Mouse (Mus musculus) cerebellum, adult 2 months (tissue): Measurements from ENCODE around the gene Twnk.

ENCODE experiments used
- CTCF ChIP-seq: fragments of 200-500 bp; IDR thresholded peaks from 2 replicates; pipeline ENCODE4 v1.5.1; 2011; ENCODE audit warnings: low read depth, mild to moderate bottlenecking, control low read depth, low read length, moderate library complexity, borderline replicate concordance; ENCODE audit not compliant: insufficient read depth
- POLR2A ChIP-seq: fragments of 200-500 bp; IDR thresholded peaks from 2 replicates; pipeline ENCODE4 v1.6.1; 2011; ENCODE audit warnings: low read length, control low read depth, borderline replicate concordance; ENCODE audit not compliant: insufficient read depth

- TF ChIP-seq POLR2A = peak; percentile 64; the same call in 1 of the 2 replicates
- TF ChIP-seq CTCF = no peak
Observed at GRCm38 (mm10) chr19:45016341-45017215, 11.1 kb downstream of the Twnk start.
